Mouse (Mus musculus) adrenal gland, adult 8-10 months (tissue): Measurements from ENCODE around the gene Ccdc106. TPM values are rescaled to one million over a fixed set of nuclear protein-coding genes. Genes with fewer than 3 reads are reported as not detected.

ENCODE experiments used
- DNase-seq: peaks from one replicate; pipeline ENCODE4 v3.0.0; 2022
- total RNA-seq, 4 experiments: library from RNA; stranded (reverse); gene quantifications; 2 replicates each; pipeline ENCODE4 v1.2.4; 2022

Ccdc106 gene
- total RNA-seq, 4 experiments from 2014 or later, result 2.9 to 5.6 (median 3.8) TPM

- DNase-seq, result no peak
Observed at GRCm38 (mm10) chr7:5080815-5081214, 60.5 kb downstream of the Ccdc106 start.

GRCm38 (mm10) chr7:5081241-5081640 is 60.9 kb downstream of the Ccdc106 start:
- DNase-seq, result no peak

GRCm38 (mm10) chr7:5081939-5082338 is 61.6 kb downstream of the Ccdc106 start:
- no peak for DNase-seq

- DNase-seq, result no peak
Observed at GRCm38 (mm10) chr7:5083325-5084105, 63.2 kb downstream of the Ccdc106 start.

GRCm38 (mm10) chr7:5085512-5085911 is 65.2 kb downstream of the Ccdc106 start:
- no peak for DNase-seq

GRCm38 (mm10) chr7:5086921-5087440 is 66.6 kb downstream of the Ccdc106 start:
- DNase-seq, result no peak

GRCm38 (mm10) chr7:5087886-5088285 is 67.5 kb downstream of the Ccdc106 start:
- DNase-seq, result no peak

- no peak for DNase-seq
Observed at GRCm38 (mm10) chr7:5089853-5090252, 69.5 kb downstream of the Ccdc106 start.

GRCm38 (mm10) chr7:5091008-5091728 is 70.8 kb downstream of the Ccdc106 start:
- no peak for DNase-seq

GRCm38 (mm10) chr7:5092381-5092780 is 72.0 kb downstream of the Ccdc106 start:
- no peak for DNase-seq

GRCm38 (mm10) chr7:5092831-5093510 is 72.6 kb downstream of the Ccdc106 start:
- no peak for DNase-seq

- no peak for DNase-seq
Observed at GRCm38 (mm10) chr7:5098769-5099168, 78.4 kb downstream of the Ccdc106 start.

GRCm38 (mm10) chr7:5099796-5100195 is 79.4 kb downstream of the Ccdc106 start:
- DNase-seq, result no peak

GRCm38 (mm10) chr7:5101066-5101663 is 80.8 kb downstream of the Ccdc106 start:
- no peak for DNase-seq

- DNase-seq, result no peak
Observed at GRCm38 (mm10) chr7:5102564-5102963, 82.2 kb downstream of the Ccdc106 start.

GRCm38 (mm10) chr7:5108272-5108671 is 87.9 kb downstream of the Ccdc106 start:
- DNase-seq, result no peak

GRCm38 (mm10) chr7:5109301-5109700 is 88.9 kb downstream of the Ccdc106 start:
- DNase-seq, result no peak

Other genes with a start within 250 kb of the Ccdc106 start
- not detected for gene Fam71e2, start 249.3 kb upstream of the Ccdc106 start, total RNA-seq
- under 1 TPM; 0.28 to 0.37 (median 0.32) TPM for gene Il11, start 237.7 kb upstream of the Ccdc106 start, total RNA-seq
- not detected for gene Tmem190, start 237.6 kb upstream of the Ccdc106 start, total RNA-seq
- gene Tmem238, start 230.9 kb upstream of the Ccdc106 start, total RNA-seq, result 10 to 100 TPM in 2 of 4 experiments, 1 to 10 TPM in 2; 7.2 to 11.8 (median 10.1) TPM
- gene Rpl28, start 227.7 kb upstream of the Ccdc106 start, total RNA-seq, result 100 to 1,000 TPM; 593 to 922 (median 693) TPM
- gene Ube2s, start 208.0 kb upstream of the Ccdc106 start, total RNA-seq, result 100 to 1,000 TPM in 3 of 4 experiments, 10 to 100 TPM in 1; 96.8 to 127 (median 118) TPM
- 1 to 10 TPM; 2.0 to 5.6 (median 4.0) TPM for gene Shisa7, start 175.9 kb upstream of the Ccdc106 start, total RNA-seq
- 10 to 100 TPM; 14.0 to 28.7 (median 19.1) TPM for gene Isoc2b, start 150.3 kb upstream of the Ccdc106 start, total RNA-seq
- 10 to 100 TPM; 21.8 to 38.6 (median 30.3) TPM for gene Isoc2a, start 143.4 kb upstream of the Ccdc106 start, total RNA-seq
- gene Gm36210, start 114.0 kb upstream of the Ccdc106 start, total RNA-seq, result under 1 TPM in 1 of 4 experiments, not detected in 3; 0.26 TPM
- gene Zfp628, start 105.3 kb upstream of the Ccdc106 start, total RNA-seq, result 10 to 100 TPM; 14.4 to 20.6 (median 16.2) TPM
- 10 to 100 TPM in 2 of 4 experiments, 1 to 10 TPM in 2; 8.5 to 13.3 (median 10.4) TPM for gene Nat14, start 98.5 kb upstream of the Ccdc106 start, total RNA-seq
- 1 to 10 TPM; 1.7 to 4.5 (median 2.2) TPM for gene Ssc5d, start 94.8 kb upstream of the Ccdc106 start, total RNA-seq
- 1 to 10 TPM in 2 of 4 experiments, under 1 TPM in 1, not detected in 1; 0.45 to 2.1 (median 1.8) TPM for gene Sbk2, start 56.1 kb upstream of the Ccdc106 start, total RNA-seq
- gene Sbk3, start 49.4 kb upstream of the Ccdc106 start, total RNA-seq, result under 1 TPM; 0.15 to 0.74 (median 0.34) TPM
- 10 to 100 TPM; 19.1 to 29.6 (median 27.4) TPM for gene Zfp579, start 24.4 kb upstream of the Ccdc106 start, total RNA-seq
- 10 to 100 TPM; 10.0 to 15.2 (median 12.0) TPM for gene Zfp524, start 6.1 kb upstream of the Ccdc106 start, total RNA-seq
- gene Fiz1, start 5.9 kb upstream of the Ccdc106 start, total RNA-seq, result 10 to 100 TPM; 18.9 to 25.7 (median 23.3) TPM
- gene Gm44973, start 5.1 kb upstream of the Ccdc106 start, total RNA-seq, result 1 to 10 TPM in 1 of 4 experiments, not detected in 3; 1.5 TPM
- 10 to 100 TPM; 25.0 to 38.6 (median 30.3) TPM for gene Zfp865, start 177 bp upstream of the Ccdc106 start, total RNA-seq
- under 1 TPM in 1 of 4 experiments, not detected in 3; 0.34 TPM for gene 4632433K11Rik, start 13.6 kb downstream of the Ccdc106 start, total RNA-seq
- gene Zfp784, start 17.9 kb downstream of the Ccdc106 start, total RNA-seq, result 1 to 10 TPM; 4.3 to 7.8 (median 6.0) TPM
- 1 to 10 TPM; 5.4 to 9.7 (median 8.5) TPM for gene Zfp580, start 31.0 kb downstream of the Ccdc106 start, total RNA-seq
- gene U2af2, start 41.6 kb downstream of the Ccdc106 start, total RNA-seq, result 100 to 1,000 TPM; 135 to 214 (median 168) TPM
- gene Epn1, start 59.7 kb downstream of the Ccdc106 start, total RNA-seq, result 100 to 1,000 TPM; 124 to 175 (median 142) TPM
- under 1 TPM in 3 of 4 experiments, not detected in 1; 0.31 to 0.54 (median 0.31) TPM for gene Rfpl4, start 96.4 kb downstream of the Ccdc106 start, total RNA-seq
- gene Rasl2-9, start 105.4 kb downstream of the Ccdc106 start, total RNA-seq, result 1 to 10 TPM in 2 of 4 experiments, under 1 TPM in 2; 0.32 to 2.0 (median 1.1) TPM
- gene Vmn1r55, start 129.1 kb downstream of the Ccdc106 start, total RNA-seq, result not detected
- not detected for gene Vmn1r56, start 176.2 kb downstream of the Ccdc106 start, total RNA-seq
- not detected for gene Vmn1r57, start 197.9 kb downstream of the Ccdc106 start, total RNA-seq